ENCODE assay signal across 15 mouse cellular contexts in the genomic region with DNA sequence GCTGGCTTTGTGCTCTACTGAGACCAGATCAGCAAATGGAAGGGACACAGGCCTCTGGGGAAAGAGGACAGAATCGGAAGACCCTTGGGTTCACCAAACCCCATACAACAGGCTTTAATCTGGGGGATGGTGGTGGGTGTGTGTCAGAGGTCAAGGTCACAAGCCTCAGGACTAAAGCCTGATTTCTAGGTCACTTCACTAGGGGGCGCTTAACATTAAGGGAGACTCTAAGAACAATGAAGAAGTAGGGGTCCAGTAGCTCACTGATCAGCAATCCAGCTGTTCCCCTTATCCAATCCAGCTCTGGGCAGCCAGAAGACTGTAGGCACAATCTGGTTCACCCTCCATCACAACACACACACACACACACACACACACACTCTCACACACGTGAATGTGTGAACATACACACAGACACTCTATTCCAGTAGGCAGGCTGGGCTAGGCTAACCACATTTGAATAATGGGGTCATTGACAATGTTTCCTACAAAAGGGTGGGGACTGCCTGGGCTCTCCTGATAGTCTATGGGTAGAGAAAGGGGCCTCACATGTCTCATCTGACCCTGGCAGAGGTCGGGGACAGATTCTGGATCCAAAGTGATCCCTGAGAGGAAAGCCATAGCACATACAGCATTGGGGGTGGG. TPM values are rescaled to one million over a fixed set of nuclear protein-coding genes. Genes with fewer than 3 reads are reported as not detected.
DNase-seq lines count a peak whose midpoint lies in the region; ATAC-seq and TF ChIP-seq lines count a peak whose summit lies in the region.
"Had no signal": no experiment of that assay in that cellular context is flagged by ENCODE, and none has a peak within 500 bp of the region (broad histone marks: within the 10 kb centered on the region; RNA-seq: fewer than 3 reads in every experiment).

No protein-coding gene starts in this region.

- dilution Hi-C loops in CH12.LX (cut with MboI; ENCODE audit: extremely low pct_ligation_motif_present, extremely low pct_unique_long_range_greater_than_20kb, low sequenced_read_pairs): no loop called here

- H3K27me3 ChIP-seq in heart, embryonic 12.5 days (replicated peaks): no peaks in the 10 kb centered on the region
- no peaks in the 10 kb centered on the region for H3K27me3 ChIP-seq in heart, adult 2 months (ENCODE audit: control insufficient read depth, insufficient read depth, low read length)
- peaks cover 8% of the 10 kb centered on the region for H3K27me3 ChIP-seq in CH12.LX (replicated peaks)
- H3K27me3 ChIP-seq in liver, embryonic 14.5 days (ENCODE audit: control insufficient read depth, insufficient read depth, low read length): no peaks in the 10 kb centered on the region

- peaks cover 77% of the 10 kb centered on the region for H3K4me1 ChIP-seq in heart, embryonic 12.5 days (replicated peaks)
- peaks cover 1% of the 10 kb centered on the region; the same call in 1 of the 2 replicates for H3K4me1 ChIP-seq in heart, adult 2 months (ENCODE audit: control insufficient read depth, insufficient read depth, low read length)
- peaks cover 0 to 25% of the 10 kb centered on the region in 2 experiments; a peak in 2 of 4 replicates for H3K4me1 ChIP-seq in CH12.LX (ENCODE audit: control insufficient read depth in 1 of 2, insufficient read depth in 2 of 2)
- peaks cover 36 to 52% of the 10 kb centered on the region in 2 experiments for H3K4me1 ChIP-seq in liver, embryonic 14.5 days (replicated peaks; ENCODE audit: control insufficient read depth in 2 of 2, insufficient read depth in 2 of 2, low read length in 1 of 2)

- peak; percentile 9 for TF ChIP-seq RAD21 in CH12.LX (IDR thresholded peaks at IDR 0.05; ENCODE audit: low read depth, low read length)

- TF ChIP-seq CTCF in heart, adult 2 months (IDR thresholded peaks at IDR 0.05): no peak
- TF ChIP-seq CTCF in CH12.LX (conservative IDR thresholded peaks at IDR 0.05 in 1 of 2, IDR thresholded peaks at IDR 0.05 in 1 of 2; ENCODE audit: low read depth in 2 of 2, low read length in 2 of 2): peak; percentile 11 to 46; a peak in 2 of 4 replicates
- TF ChIP-seq CTCF in liver, embryonic 14.5 days (IDR thresholded peaks at IDR 0.05; ENCODE audit: low read depth): peak; percentile 43

- peaks cover 41% of the 10 kb centered on the region for H3K36me3 ChIP-seq in heart, embryonic 12.5 days
- no peaks in the 10 kb centered on the region for H3K36me3 ChIP-seq in heart, adult 2 months (ENCODE audit: control insufficient read depth, insufficient read depth, low read length)
- H3K36me3 ChIP-seq in CH12.LX (replicated peaks in 1 of 2; ENCODE audit: control insufficient read depth in 1 of 2, insufficient read depth in 1 of 2, low read length in 1 of 2): no peaks in the 10 kb centered on the region
- no peaks in the 10 kb centered on the region for H3K36me3 ChIP-seq in liver, embryonic 14.5 days (replicated peaks; ENCODE audit: control insufficient read depth, insufficient read depth, low read depth)
- H3K36me3 ChIP-seq: limb, embryonic 12.5 days; neural tube, embryonic 15.5 days had no signal

- H3K9me3 ChIP-seq in heart, embryonic 12.5 days (replicated peaks): no peaks in the 10 kb centered on the region
- peaks cover 11% of the 10 kb centered on the region for H3K9me3 ChIP-seq in CH12.LX (replicated peaks; ENCODE audit: low read length)
- H3K9me3 ChIP-seq in liver, embryonic 14.5 days (ENCODE audit: control insufficient read depth, low read length): no peaks in the 10 kb centered on the region
- H3K9me3 ChIP-seq: neural tube, embryonic 15.5 days had no signal

- no peak overlapping the region for H3K4me3 ChIP-seq in heart, embryonic 12.5 days
- no peak overlapping the region for H3K4me3 ChIP-seq in heart, adult 2 months
- no peak overlapping the region for H3K4me3 ChIP-seq in CH12.LX (replicated peaks in 1 of 3; ENCODE audit: low read depth in 2 of 3, low read length in 2 of 3, poor library complexity in 1 of 3)
- no peak overlapping the region for H3K4me3 ChIP-seq in liver, embryonic 14.5 days (ENCODE audit: insufficient read depth in 1 of 2, low read depth in 2 of 2, low read length in 2 of 2)
- H3K4me3 ChIP-seq: limb, embryonic 12.5 days; neural tube, embryonic 15.5 days had no signal

- no peak for DNase-seq in heart, adult 2 months
- no peak for DNase-seq in CH12.LX (ENCODE audit: extremely low read depth)
- DNase-seq in ZHBTc4 (ENCODE audit: low read depth, low spot score): peak; percentile 38
- peak; percentile 52 to 57 (median 54) for DNase-seq in liver, embryonic 14.5 days (ENCODE audit: low read depth in 3 of 3, low spot score in 3 of 3)
- no peak for DNase-seq in embryo, embryonic 10.5 days (ENCODE audit: low spot score)
- no peak for DNase-seq in gastrocnemius, adult 18-20 months (ENCODE audit: low spot score)
- DNase-seq in frontal cortex, postnatal 10 days (ENCODE audit: low spot score in 2 of 2): no peak
- DNase-seq: adrenal gland, postnatal 14 days; cerebellum, adult 11 months; gastrocnemius, postnatal 10 days; kidney, postnatal 10 days; thymus, postnatal 25 days had no signal

- ATAC-seq in heart, embryonic 12.5 days (ENCODE audit: insufficient number of reproducible peaks, low FRiP score): peak; percentile 12; the same call in 1 of the 2 replicates
- ATAC-seq in liver, embryonic 14.5 days (ENCODE audit: insufficient read depth): peak; percentile 71

- 61% methylated on average over 4 of the region's 4 CpGs for WGBS in heart, embryonic 12.5 days
- 80% methylated on average over 4 of the region's 4 CpGs for WGBS in heart, adult 2 months
- WGBS in liver, embryonic 14.5 days (ENCODE audit: insufficient replicate concordance): 24% methylated on average over 4 of the region's 4 CpGs

- H3K4me2 ChIP-seq in heart, embryonic 12.5 days: no peak overlapping the region
- H3K4me2 ChIP-seq in CH12.LX (ENCODE audit: insufficient read depth, low read depth, poor library complexity, severe bottlenecking): no peak overlapping the region
- H3K4me2 ChIP-seq in liver, embryonic 14.5 days (ENCODE audit: low read depth): peak overlapping the region; percentile 29
- H3K4me2 ChIP-seq: limb, embryonic 12.5 days; neural tube, embryonic 15.5 days had no signal

- H3K79me2 ChIP-seq in heart, adult 2 months (replicated peaks; ENCODE audit: control insufficient read depth, insufficient read depth, low read length): no peaks in the 10 kb centered on the region
- H3K79me2 ChIP-seq in CH12.LX (replicated peaks; ENCODE audit: control insufficient read depth, extremely low read depth, insufficient read depth, poor library complexity, severe bottlenecking): no peaks in the 10 kb centered on the region

- no peak overlapping the region; the same call in 1 of the 2 replicates for H3K27ac ChIP-seq in heart, embryonic 12.5 days (ENCODE audit: poor library complexity, severe bottlenecking)
- H3K27ac ChIP-seq in heart, adult 2 months: no peak overlapping the region
- H3K27ac ChIP-seq in CH12.LX (ENCODE audit: insufficient read depth, low read depth): no peak overlapping the region
- peak overlapping the region; percentile 85 for H3K27ac ChIP-seq in liver, embryonic 14.5 days
- H3K27ac ChIP-seq: limb, embryonic 12.5 days; neural tube, embryonic 15.5 days had no signal

- TF ChIP-seq POLR2A in heart, adult 2 months (IDR thresholded peaks at IDR 0.05; ENCODE audit: insufficient read depth, low read depth, low read length): no peak
- TF ChIP-seq POLR2A in CH12.LX (IDR thresholded peaks at IDR 0.05; ENCODE audit: low read depth, low read length): no peak

- no peak overlapping the region for H3K9ac ChIP-seq in heart, embryonic 12.5 days
- H3K9ac ChIP-seq in heart, adult 2 months (ENCODE audit: low read depth, low read length): no peak overlapping the region
- H3K9ac ChIP-seq in CH12.LX (ENCODE audit: insufficient read depth, low read depth): no peak overlapping the region
- H3K9ac ChIP-seq in liver, embryonic 14.5 days (replicated peaks): no peak overlapping the region
- H3K9ac ChIP-seq: limb, embryonic 12.5 days; neural tube, embryonic 15.5 days had no signal

- intact Hi-C loops in heart, adult 2 months (cut with DNase I): no loop called here

- no peak for TF ChIP-seq EP300 in heart, adult 2 months (IDR thresholded peaks at IDR 0.05; ENCODE audit: insufficient read depth, low read depth, low read length)
- no peak for TF ChIP-seq EP300 in CH12.LX (IDR thresholded peaks at IDR 0.05; ENCODE audit: low read length)
- TF ChIP-seq EP300 in liver, embryonic 14.5 days (IDR thresholded peaks at IDR 0.05; ENCODE audit: low read depth): peak; percentile 77

- in situ Hi-C loops in CH12.LX (cut with MboI; ENCODE audit: low pct_ligation_motif_present, low pct_unique_long_range_greater_than_20kb, low sequenced_read_pairs): loop anchor here (10.0 kb wide), 1 partner anchor 233 kb away; no protein-coding TSS in a partner anchor

TF ChIP-seq in CH12.LX, 34 proteins besides CTCF, POLR2A, EP300 and RAD21:
- TF ChIP-seq SMC3 (IDR thresholded peaks at IDR 0.05; ENCODE audit: low read depth, low read length) (0 out of 2 replicates have a peak, but pooled peaks have one; percentile 9), TBP (conservative IDR thresholded peaks at IDR 0.05; ENCODE audit: low read depth, low read length) (no peak), CHD2 (IDR thresholded peaks at IDR 0.05; ENCODE audit: low read length) (no peak), NELFE (IDR thresholded peaks at IDR 0.05; ENCODE audit: low read depth, low read length) (no peak)

RNA-seq across cellular contexts. Expression of a gene that starts 6.7 kb away (rescaled TPM):
- polyA plus RNA-seq in heart, embryonic 12.5 days (2016; fragmentation: Nextera tagmentation; extraction: Ambion mirVana): 1,723 and 1,724 TPM in 2 replicates
- total RNA-seq in heart, adult 2 months (2021): 100 to 1,000 TPM in 1 of 2 experiments, 10 to 100 TPM in 1; 86.6 to 107 TPM
- 176 and 204 TPM in 2 replicates for polyA plus RNA-seq in heart, adult 2 months (2012; rRNA removed)
- total RNA-seq in CH12.LX (2012; rRNA removed) (not detected in 2 replicates), CH12.LX (2014; rRNA removed) (not detected in 2 replicates)
- polyA plus RNA-seq in CH12.LX (2012; ENCODE audit: insufficient read length, low read depth): not detected in 2 replicates
- 25.2 and 27.2 TPM in 2 replicates for polyA plus RNA-seq in liver, embryonic 14.5 days (2012; rRNA removed)
- 44.4 and 51.3 TPM in 2 replicates for polyA plus RNA-seq in liver, embryonic 14.5 days (2014; fragmentation: Nextera tagmentation; extraction: Ambion mirVana)
- total RNA-seq in gastrocnemius, adult 18-20 months (2021): 10 to 100 TPM; 47.9 to 60.8 TPM

RNA-seq across cellular contexts. Expression of a gene that starts 57.8 kb away (rescaled TPM):
- 42.8 and 43.1 TPM in 2 replicates for polyA plus RNA-seq in heart, embryonic 12.5 days (2016; fragmentation: Nextera tagmentation; extraction: Ambion mirVana)
- under 1 TPM; 0.63 to 0.66 TPM for total RNA-seq in heart, adult 2 months (2021)
- 0.76 and 1.2 TPM in 2 replicates for polyA plus RNA-seq in heart, adult 2 months (2012; rRNA removed)
- total RNA-seq in CH12.LX (2012; rRNA removed) (10.4 and 12.2 TPM in 2 replicates), CH12.LX (2014; rRNA removed) (10.3 TPM in 2 replicates)
- polyA plus RNA-seq in CH12.LX (2012; ENCODE audit: insufficient read length, low read depth): 11.1 and 11.3 TPM in 2 replicates
- polyA plus RNA-seq in liver, embryonic 14.5 days (2012; rRNA removed): 3.8 and 4.9 TPM in 2 replicates
- polyA plus RNA-seq in liver, embryonic 14.5 days (2014; fragmentation: Nextera tagmentation; extraction: Ambion mirVana): 4.9 and 5.1 TPM in 2 replicates
- under 1 TPM; 0.21 to 0.40 TPM for total RNA-seq in gastrocnemius, adult 18-20 months (2021)

Comparison
In these comparisons a context has a peak if more than half of its experiments do, and no peak if none do; other contexts are left out.
1. DNase-seq: peak in ZHBTc4 (single experiment) and liver, embryonic 14.5 days (3 of 3); none in heart, adult 2 months (0 of 2), CH12.LX (single experiment), embryo, embryonic 10.5 days (single experiment), gastrocnemius, adult 18-20 months (single experiment) and frontal cortex, postnatal 10 days (0 of 2).
2. RNA of a gene that starts 6.7 kb away (polyA plus RNA-seq): 1,723 to 1,724 TPM in heart, embryonic 12.5 days, 176 to 204 TPM in heart, adult 2 months and 25.2 to 51.3 TPM in liver, embryonic 14.5 days; not detected in CH12.LX; every median in the first group is over 10 times any median in the second.